Mouse (Mus musculus): ENCODE data around the gene Gnat2. TPM values are rescaled to one million over a fixed set of nuclear protein-coding genes. Genes with fewer than 3 reads are reported as not detected.

The Gnat2 gene
- total RNA-seq, 4 experiments from 2014 or later, result 0.62 to 1.1 (median 0.82) TPM

- DNase-seq (ENCODE audit: low spot score in 2 of 2), result no peak
These were observed 21.2 kb downstream of the Gnat2 start for GRCm38 (mm10) chr3:108113591-108114289.

GRCm38 (mm10) chr3:108117465-108117864 is 24.9 kb downstream of the Gnat2 start:
- DNase-seq (ENCODE audit: low spot score in 2 of 2), result no peak

GRCm38 (mm10) chr3:108121101-108121500 is 28.5 kb downstream of the Gnat2 start:
- no peak for DNase-seq (ENCODE audit: low spot score in 2 of 2)

- no peak for DNase-seq (ENCODE audit: low spot score in 2 of 2)
These were observed 30.7 kb downstream of the Gnat2 start for GRCm38 (mm10) chr3:108123242-108123641.

GRCm38 (mm10) chr3:108124131-108124530 is 31.5 kb downstream of the Gnat2 start:
- no peak for DNase-seq (ENCODE audit: low spot score in 2 of 2)

- DNase-seq (ENCODE audit: low spot score in 2 of 2), result no peak
These were observed 33.7 kb downstream of the Gnat2 start for GRCm38 (mm10) chr3:108126327-108126726.

GRCm38 (mm10) chr3:108128520-108128919 is 35.9 kb downstream of the Gnat2 start:
- no peak for DNase-seq (ENCODE audit: low spot score in 2 of 2)

- no peak for DNase-seq (ENCODE audit: low spot score in 2 of 2)
These were observed 36.8 kb downstream of the Gnat2 start for GRCm38 (mm10) chr3:108129367-108129766.

GRCm38 (mm10) chr3:108129804-108130203 is 37.2 kb downstream of the Gnat2 start:
- no peak for DNase-seq (ENCODE audit: low spot score in 2 of 2)

- no peak for DNase-seq (ENCODE audit: low spot score in 2 of 2)
These were observed 38.6 kb downstream of the Gnat2 start for GRCm38 (mm10) chr3:108131216-108131615.

- DNase-seq (ENCODE audit: low spot score in 2 of 2), result no peak
These were observed 39.2 kb downstream of the Gnat2 start for GRCm38 (mm10) chr3:108131821-108132220.

- DNase-seq (ENCODE audit: low spot score in 2 of 2), result no peak
These were observed 39.9 kb downstream of the Gnat2 start for GRCm38 (mm10) chr3:108132484-108132883.

GRCm38 (mm10) chr3:108134701-108135100 is 42.1 kb downstream of the Gnat2 start:
- DNase-seq (ENCODE audit: low spot score in 2 of 2), result no peak

GRCm38 (mm10) chr3:108139113-108139512 is 46.5 kb downstream of the Gnat2 start:
- no peak for DNase-seq (ENCODE audit: low spot score in 2 of 2)

- DNase-seq (ENCODE audit: low spot score in 2 of 2), result no peak
These were observed 48.2 kb downstream of the Gnat2 start for GRCm38 (mm10) chr3:108140786-108141185.

- DNase-seq (ENCODE audit: low spot score in 2 of 2), result peak; percentile 81 to 86
These were observed 53.2 kb downstream of the Gnat2 start, which contains the start of gene Gnai3 for GRCm38 (mm10) chr3:108145534-108146445. Gene Gnai3 (minus strand): TSS chr3:108146146.

GRCm38 (mm10) chr3:108146671-108147070 is 54.1 kb downstream of the Gnat2 start:
- DNase-seq (ENCODE audit: low spot score in 2 of 2), result no peak

- DNase-seq (ENCODE audit: low spot score in 2 of 2), result peak; percentile 81 to 84
These were observed 55.0 kb downstream of the Gnat2 start for GRCm38 (mm10) chr3:108147386-108148235.

All from gastrocnemius, adult 8-10 months (tissue).